Mouse (Mus musculus) retina, postnatal 7 days (tissue): Measurements from ENCODE around the gene Lsamp.

ENCODE experiments used
- DNase-seq: peaks from one replicate; pipeline ENCODE4 v3.0.0-alpha.2; 2012; ENCODE audit warnings: low read depth, low spot score

The Lsamp gene

GRCm38 (mm10) chr16:42180025-42180424 is 2195.9 kb downstream of the Lsamp start:
- no peak for DNase-seq

GRCm38 (mm10) chr16:42180473-42180872 is 2196.3 kb downstream of the Lsamp start:
- no peak for DNase-seq

GRCm38 (mm10) chr16:42189431-42190081 is 2205.4 kb downstream of the Lsamp start:
- no peak for DNase-seq

- DNase-seq: peak; percentile 77
Measured at GRCm38 (mm10) chr16:42190114-42191045, 2206.2 kb downstream of the Lsamp start.
